Mouse (Mus musculus) heart, postnatal 0 days (tissue): ENCODE measurements around the gene Galntl6. TPM values are rescaled to one million over a fixed set of nuclear protein-coding genes. Genes with fewer than 3 reads are reported as not detected.

Experiments used
- ATAC-seq: fragments of 200-750 bp; cut with Nextera tagmentation; 2 replicates; pipeline ENCODE4 v1.8.0; 2017; ENCODE audit warnings: low read depth, moderate number of reproducible peaks, moderate library complexity; ENCODE audit not compliant: insufficient read depth
- DNase-seq: peaks from one replicate; pipeline ENCODE4 v3.0.0-alpha.2; 2016; ENCODE audit warnings: low spot score
- H3K27ac ChIP-seq: fragments of 300-500 bp; sonication (generic); 2 replicates; pipeline ENCODE4 v1.5.1; 2014; ENCODE audit warnings: low read depth, mild to moderate bottlenecking
- H3K27me3 ChIP-seq: fragments of 300-500 bp; sonication (generic); 2 replicates; pipeline ENCODE4 v1.6.1; 2014; ENCODE audit warnings: low read length, mixed read lengths; ENCODE audit not compliant: control insufficient read depth, insufficient read depth
- H3K36me3 ChIP-seq: fragments of 300-500 bp; sonication (generic); replicated peaks from 2 replicates; pipeline ENCODE4 v1.6.1; 2014; ENCODE audit warnings: low read length, mixed read lengths; ENCODE audit not compliant: control insufficient read depth, insufficient read depth
- H3K4me1 ChIP-seq: fragments of 300-500 bp; sonication (generic); 2 replicates; pipeline ENCODE4 v1.6.1; 2014; ENCODE audit warnings: antibody characterized with exemption; ENCODE audit not compliant: control insufficient read depth, insufficient read depth
- H3K4me2 ChIP-seq: fragments of 300-500 bp; sonication (generic); 2 replicates; pipeline ENCODE4 v1.6.1; 2014; ENCODE audit warnings: low read depth, mild to moderate bottlenecking, low read length, moderate library complexity
- H3K4me3 ChIP-seq: fragments of 300-500 bp; sonication (generic); 2 replicates; pipeline ENCODE4 v1.5.1; 2014; ENCODE audit warnings: low read depth, low read length
- H3K9ac ChIP-seq: fragments of 300-500 bp; sonication (generic); replicated peaks from 2 replicates; pipeline ENCODE4 v1.6.1; 2014; ENCODE audit warnings: low read depth, low read length, mixed read lengths
- H3K9me3 ChIP-seq: fragments of 300-500 bp; sonication (generic); replicated peaks from 2 replicates; pipeline ENCODE4 v1.6.1; 2016; ENCODE audit warnings: low read length; ENCODE audit not compliant: control insufficient read depth
- CTCF ChIP-seq: IDR thresholded peaks from 2 replicates; pipeline ENCODE4 v1.5.1; 2016; ENCODE audit warnings: antibody characterized with exemption, control low read depth, low read depth
- EP300 ChIP-seq: IDR thresholded peaks from 2 replicates; pipeline ENCODE4 v1.6.1; 2016; ENCODE audit warnings: antibody characterized with exemption, low read depth
- WGBS: fragments of 180-500 bp; shearing (Covaris S2); extraction: QIAGEN DNeasy Blood & Tissue Kit; methylation state at CpG from one replicate; pipeline ENCODE4 v1.1.7; 2014; 5-methylcytosine and 5-hydroxymethylcytosine counted together
- polyA plus RNA-seq: library from polyadenylated mRNA; unstranded; fragments of >200 nt; fragmentation: Nextera tagmentation; extraction: Ambion mirVana; gene quantifications from 2 replicates; pipeline ENCODE4 v1.2.1, GENCODE M21; 2015
- total RNA-seq: library from RNA; depleted of rRNA; stranded (reverse); fragments of >200 nt; gene quantifications from 2 replicates; pipeline ENCODE4 v1.2.3, GENCODE M21; 2014; ENCODE audit warnings: low replicate concordance

The Galntl6 gene
- total and polyA plus RNA-seq, 2 experiments from 2014 or later, result not detected

- H3K4me1 ChIP-seq, result no peaks in the 10 kb centered on the region; the same call in 1 of the 2 replicates
- no peak for TF ChIP-seq EP300
- TF ChIP-seq CTCF, result no peak
- no peak overlapping the region for H3K9ac ChIP-seq
- WGBS, result 69% methylated on average over 1 of the region's 1 CpGs
- H3K27me3 ChIP-seq, result no peaks in the 10 kb centered on the region
- H3K4me2 ChIP-seq, result no peak overlapping the region
- no peak for DNase-seq
- no peak overlapping the region for H3K27ac ChIP-seq
- ATAC-seq, result no peak
- no peaks in the 10 kb centered on the region for H3K36me3 ChIP-seq
- no peaks in the 10 kb centered on the region for H3K9me3 ChIP-seq
- no peak overlapping the region for H3K4me3 ChIP-seq
Measured at GRCm38 (mm10) chr8:57760921-57761320, 1151.5 kb downstream of the Galntl6 start.

GRCm38 (mm10) chr8:57758857-57759256, 1153.6 kb downstream of the Galntl6 start:
- Histone ChIP-seq H3K4me1 (no peaks in the 10 kb centered on the region), H3K27me3 (no peaks in the 10 kb centered on the region), H3K9ac (no peak overlapping the region), H3K4me2 (no peak overlapping the region), H3K9me3 (no peaks in the 10 kb centered on the region), H3K4me3 (no peak overlapping the region), H3K36me3 (no peaks in the 10 kb centered on the region), H3K27ac (no peak overlapping the region)
- TF ChIP-seq CTCF, result no peak
- TF ChIP-seq EP300, result no peak
- DNase-seq (no peak), ATAC-seq (no peak)

GRCm38 (mm10) chr8:57757476-57757875, 1155.0 kb downstream of the Galntl6 start:
- no peaks in the 10 kb centered on the region for H3K4me1 ChIP-seq
- no peak for TF ChIP-seq CTCF
- no peak for TF ChIP-seq EP300
- no peak for ATAC-seq

DNA sequence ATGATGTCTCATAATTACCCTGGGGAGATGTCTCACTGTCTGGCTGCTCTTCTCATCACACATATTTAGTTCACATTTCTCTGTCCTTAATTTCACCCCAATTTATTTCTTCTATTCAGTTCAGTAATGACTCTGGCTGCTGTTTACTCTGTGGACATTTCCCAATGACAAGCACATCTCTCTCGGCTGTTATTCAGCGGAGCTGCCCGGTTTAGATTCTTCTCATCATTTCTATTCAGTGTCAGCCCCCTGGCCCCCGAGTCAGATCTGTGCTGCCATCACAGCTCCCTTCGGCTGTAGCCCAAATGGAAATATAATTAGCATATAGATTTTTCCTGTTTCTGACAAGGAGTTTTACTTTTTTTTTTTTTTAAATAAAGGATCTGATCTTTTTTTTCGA, 1158.4 kb downstream of the Galntl6 start:
- H3K9me3 ChIP-seq, result no peaks in the 10 kb centered on the region
- WGBS, result 71% methylated on average over 6 of the region's 6 CpGs
- no peaks in the 10 kb centered on the region for H3K4me1 ChIP-seq
- H3K4me3 ChIP-seq, result no peak overlapping the region
- H3K27ac ChIP-seq, result no peak overlapping the region
- no peak overlapping the region for H3K4me2 ChIP-seq
- H3K9ac ChIP-seq, result no peak overlapping the region
- TF ChIP-seq CTCF, result no peak
- no peak for TF ChIP-seq EP300
- H3K36me3 ChIP-seq, result no peaks in the 10 kb centered on the region
- DNase-seq (no peak), ATAC-seq (no peak)
- H3K27me3 ChIP-seq, result no peaks in the 10 kb centered on the region

More at GRCm38 (mm10) chr8:57757476-57757875, 1155.0 kb downstream of the Galntl6 start:
- Histone ChIP-seq H3K4me3 (no peak overlapping the region), H3K4me2 (no peak overlapping the region), H3K9me3 (no peaks in the 10 kb centered on the region), H3K36me3 (no peaks in the 10 kb centered on the region), H3K27me3 (no peaks in the 10 kb centered on the region), H3K27ac (no peak overlapping the region), H3K9ac (no peak overlapping the region)
- no peak for DNase-seq

DNA sequence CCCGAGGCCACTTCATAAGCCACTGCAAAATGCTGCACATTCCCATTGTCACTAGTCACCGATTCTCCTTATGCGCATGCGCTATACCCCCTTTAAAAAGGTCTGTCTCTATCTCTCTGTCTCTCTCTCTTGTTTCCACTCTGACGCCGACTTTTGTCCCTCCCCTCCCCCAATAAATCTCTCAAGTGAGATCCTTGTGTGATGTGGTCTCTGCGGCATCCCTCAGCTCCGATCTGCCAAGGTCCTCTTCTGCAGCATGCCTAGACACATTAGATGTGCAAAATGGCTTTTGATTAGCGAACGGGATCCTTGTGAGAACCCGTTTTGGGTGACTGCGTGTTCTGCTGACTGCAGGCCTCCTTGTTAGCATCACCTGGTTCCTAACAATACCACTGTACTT, 1168.8 kb downstream of the Galntl6 start:
- ATAC-seq, result no peak
- H3K9me3 ChIP-seq, result no peaks in the 10 kb centered on the region

DNA sequence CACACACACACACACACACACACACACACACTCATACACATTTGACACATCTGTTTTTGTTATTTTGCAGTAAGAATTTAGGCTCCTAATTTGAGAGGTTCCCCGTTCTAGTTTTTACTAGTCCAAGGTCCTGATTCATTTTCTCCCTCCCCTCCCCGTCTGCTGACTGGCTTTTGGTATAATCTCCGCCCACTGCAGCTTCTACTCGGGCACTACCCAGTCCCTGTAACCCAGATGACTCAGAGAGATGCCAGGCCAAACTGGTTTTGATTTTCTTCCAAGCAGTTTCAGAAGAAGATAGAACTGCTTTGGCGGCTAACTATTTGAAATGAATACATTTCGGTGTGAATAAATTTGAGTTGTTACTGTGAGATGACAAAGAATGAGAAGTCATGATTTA, 1170.5 kb downstream of the Galntl6 start:
- no peak overlapping the region for H3K4me3 ChIP-seq
- no peak overlapping the region for H3K9ac ChIP-seq
- H3K27ac ChIP-seq, result no peak overlapping the region
- no peaks in the 10 kb centered on the region for H3K9me3 ChIP-seq
- H3K4me2 ChIP-seq, result no peak overlapping the region
- ATAC-seq (no peak), DNase-seq (no peak)
- no peaks in the 10 kb centered on the region for H3K36me3 ChIP-seq
- no peaks in the 10 kb centered on the region for H3K4me1 ChIP-seq
- H3K27me3 ChIP-seq, result no peaks in the 10 kb centered on the region
- TF ChIP-seq CTCF (no peak), EP300 (no peak)
- 59% methylated on average over 6 of the region's 6 CpGs for WGBS

More for the DNA sequence above, 1168.8 kb downstream of the Galntl6 start:
- TF ChIP-seq CTCF (no peak), EP300 (no peak)
- H3K4me3 ChIP-seq, result no peak overlapping the region
- no peak overlapping the region for H3K27ac ChIP-seq
- no peaks in the 10 kb centered on the region for H3K4me1 ChIP-seq
- H3K9ac ChIP-seq, result no peak overlapping the region
- WGBS, result 81% methylated on average over 12 of the region's 12 CpGs
- DNase-seq, result no peak
- H3K27me3 ChIP-seq, result no peaks in the 10 kb centered on the region
- H3K4me2 ChIP-seq, result no peak overlapping the region
- H3K36me3 ChIP-seq, result no peaks in the 10 kb centered on the region
